8 mouse cellular contexts compared by ENCODE assay signal in the genomic region with DNA sequence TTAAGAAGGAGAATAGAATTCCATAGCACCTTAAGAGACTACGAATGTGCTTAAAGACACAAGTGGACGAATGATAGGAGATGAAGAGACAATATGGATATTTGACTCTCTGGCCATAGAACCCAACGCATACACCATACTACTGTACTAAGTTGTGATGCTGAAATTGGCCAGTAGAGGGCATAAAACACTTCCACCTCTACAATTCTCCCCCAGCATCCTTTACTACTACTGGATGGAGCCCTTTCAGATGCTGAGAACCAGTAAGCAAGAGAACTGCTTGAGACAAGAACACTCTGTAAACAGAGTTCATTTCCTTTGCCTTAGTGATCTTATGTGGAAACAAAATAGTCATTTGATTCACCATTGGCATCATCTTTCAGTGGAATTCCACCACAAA.
A peak's percentile ranks its signal among the peaks of the same experiment; 100 is the strongest.
DNase-seq lines count a peak whose midpoint lies in the region; ATAC-seq and TF ChIP-seq lines count a peak whose summit lies in the region.

No protein-coding gene starts in this region.

- no peaks in the 10 kb centered on the region for H3K27me3 ChIP-seq in thymus, adult 2 months (ENCODE audit: control insufficient read depth, insufficient read depth, low read length)
- no peaks in the 10 kb centered on the region for H3K27me3 ChIP-seq in stomach, postnatal 0 days (ENCODE audit: control insufficient read depth, insufficient read depth, low read length)

- H3K9ac ChIP-seq in stomach, postnatal 0 days (ENCODE audit: low read length): no peak overlapping the region

- no peaks in the 10 kb centered on the region for H3K9me3 ChIP-seq in stomach, postnatal 0 days (ENCODE audit: control insufficient read depth, low read length)

- H3K4me3 ChIP-seq in thymus, adult 2 months (ENCODE audit: control insufficient read depth, insufficient read depth, low read length): no peak overlapping the region
- no peak overlapping the region for H3K4me3 ChIP-seq in stomach, postnatal 0 days (ENCODE audit: low read depth, low read length)

- TF ChIP-seq EP300 in stomach, postnatal 0 days (optimal IDR thresholded peaks at IDR 0.05): no peak

- no peaks in the 10 kb centered on the region for H3K36me3 ChIP-seq in thymus, adult 2 months (ENCODE audit: control insufficient read depth, insufficient read depth, low read length)
- no peaks in the 10 kb centered on the region for H3K36me3 ChIP-seq in stomach, postnatal 0 days (ENCODE audit: control insufficient read depth, insufficient read depth, low read length)

- H3K27ac ChIP-seq in thymus, adult 2 months (ENCODE audit: control insufficient read depth, insufficient read depth, low read length): no peak overlapping the region
- H3K27ac ChIP-seq in stomach, postnatal 0 days (replicated peaks): no peak overlapping the region

- TF ChIP-seq POLR2A in thymus, adult 2 months (IDR thresholded peaks at IDR 0.05; ENCODE audit: control insufficient read depth, extremely low read depth, insufficient read depth, low read length, poor library complexity): no peak

- TF ChIP-seq CTCF in thymus, adult 2 months (IDR thresholded peaks at IDR 0.05; ENCODE audit: borderline replicate concordance, control insufficient read depth, extremely low read depth, insufficient read depth, low read length, poor library complexity): no peak
- peak; percentile 70 for TF ChIP-seq CTCF in stomach, postnatal 0 days (IDR thresholded peaks at IDR 0.05; ENCODE audit: low read depth)

- WGBS in thymus, adult 2 months: 51% methylated on average over 3 of the region's 3 CpGs
- 64% methylated on average over 3 of the region's 3 CpGs for WGBS in stomach, postnatal 0 days

- intact Hi-C loops in heart, postnatal 25 days (cut with DNase I): loop anchor here (5.0 kb wide), 1 partner anchor 700 kb away; no protein-coding TSS in a partner anchor
- intact Hi-C loops in left cerebral cortex, postnatal 10 days (cut with DNase I): loop anchor here (2.0 kb wide), 1 partner anchor 137 kb away; no protein-coding TSS in a partner anchor

- no peaks in the 10 kb centered on the region for H3K4me1 ChIP-seq in thymus, adult 2 months (replicated peaks; ENCODE audit: control insufficient read depth, insufficient read depth, low read length)
- H3K4me1 ChIP-seq in stomach, postnatal 0 days (replicated peaks; ENCODE audit: control insufficient read depth, insufficient read depth): no peaks in the 10 kb centered on the region

- ATAC-seq in stomach, postnatal 0 days (ENCODE audit: low FRiP score, low TSS enrichment): no peak

- DNase-seq in heart, adult 18-20 months: peak; percentile 11 to 52
- DNase-seq in heart, postnatal 25 days (ENCODE audit: low spot score): no peak
- peak; percentile 4 for DNase-seq in thymus, adult 2 months
- DNase-seq in thymus, adult 18-20 months: no peak
- peak; percentile 77 for DNase-seq in embryo, embryonic 10.5 days (ENCODE audit: low spot score)
- no peak for DNase-seq in stomach, postnatal 0 days (ENCODE audit: low spot score)
- no peak for DNase-seq in ovary, postnatal 10 days (ENCODE audit: low spot score)
- DNase-seq in left cerebral cortex, postnatal 10 days (ENCODE audit: extremely low spot score in 1 of 2, low spot score in 2 of 2): no peak

- no peak overlapping the region for H3K4me2 ChIP-seq in stomach, postnatal 0 days (replicated peaks; ENCODE audit: low read depth)

Comparison
In these comparisons a context has a peak if more than half of its experiments do, and no peak if none do; other contexts are left out.
1. DNase-seq: peak in heart, adult 18-20 months (2 of 2), thymus, adult 2 months (single experiment) and embryo, embryonic 10.5 days (single experiment); none in heart, postnatal 25 days (single experiment), thymus, adult 18-20 months (0 of 2), stomach, postnatal 0 days (single experiment), ovary, postnatal 10 days (single experiment) and left cerebral cortex, postnatal 10 days (0 of 2).